In the genomic region with DNA sequence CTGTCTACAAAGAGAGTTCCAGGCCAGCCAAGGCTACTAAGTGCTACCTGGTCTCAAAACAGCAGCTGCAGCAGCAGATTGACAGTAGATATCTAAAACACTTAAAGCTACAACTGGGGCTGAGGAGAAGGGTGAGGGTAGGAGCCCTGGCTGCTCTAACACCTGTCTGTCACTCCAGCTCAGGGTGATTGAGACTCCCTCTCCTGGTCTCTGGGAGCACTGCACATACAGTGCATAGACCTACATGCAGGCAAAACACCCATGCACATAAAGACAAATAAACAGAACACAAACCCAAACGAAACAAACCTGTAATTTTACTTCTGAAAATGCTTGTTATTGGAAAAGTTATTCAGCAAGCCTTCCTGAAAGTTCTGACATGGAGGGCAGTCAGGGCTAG, we compare ENCODE assay signal across 11 mouse cellular contexts.
DNase-seq lines count a peak whose midpoint lies in the region; ATAC-seq and TF ChIP-seq lines count a peak whose summit lies in the region.
"Had no signal": no experiment of that assay in that cellular context is flagged by ENCODE, and none has a peak within 500 bp of the region (broad histone marks: within the 10 kb centered on the region; RNA-seq: fewer than 3 reads in every experiment).

No protein-coding gene starts in this region.

- H3K27me3 ChIP-seq in hindbrain, embryonic 10.5 days (ENCODE audit: insufficient read depth, poor library complexity, severe bottlenecking), result no peaks in the 10 kb centered on the region
- H3K27me3 ChIP-seq in hindbrain, embryonic 16.5 days (replicated peaks; ENCODE audit: control insufficient read depth, insufficient read depth, low read length), result no peaks in the 10 kb centered on the region
- no peaks in the 10 kb centered on the region for H3K27me3 ChIP-seq in CH12.LX (replicated peaks)
- H3K27me3 ChIP-seq: limb, embryonic 15.5 days; stomach, embryonic 15.5 days had no signal

- in situ Hi-C loops in CH12.LX (cut with MboI; ENCODE audit: low pct_ligation_motif_present, low pct_unique_long_range_greater_than_20kb, low sequenced_read_pairs), result no loop called here

- no peak overlapping the region for H3K4me3 ChIP-seq in hindbrain, embryonic 10.5 days
- H3K4me3 ChIP-seq in hindbrain, embryonic 16.5 days (ENCODE audit: low read length), result no peak overlapping the region
- no peak overlapping the region for H3K4me3 ChIP-seq in CH12.LX (replicated peaks in 1 of 3; ENCODE audit: low read depth in 2 of 3, low read length in 2 of 3, poor library complexity in 1 of 3)
- no peak overlapping the region for H3K4me3 ChIP-seq in bone marrow, adult 2 months (replicated peaks; ENCODE audit: control insufficient read depth, low read depth, low read length)
- H3K4me3 ChIP-seq: erythroblast, embryonic 14.5 days; limb, embryonic 15.5 days; stomach, embryonic 15.5 days had no signal

- dilution Hi-C loops in CH12.LX (cut with MboI; ENCODE audit: extremely low pct_ligation_motif_present, extremely low pct_unique_long_range_greater_than_20kb, low sequenced_read_pairs), result no loop called here

- WGBS in hindbrain, embryonic 10.5 days, result 83% methylated on average over 1 of the region's 1 CpGs
- 80% methylated on average over 1 of the region's 1 CpGs for WGBS in hindbrain, embryonic 16.5 days
- WGBS in bone marrow, adult 2 months, result 45% methylated on average over 1 of the region's 1 CpGs

- H3K9ac ChIP-seq in hindbrain, embryonic 16.5 days (ENCODE audit: low read depth, low read length), result no peak overlapping the region
- H3K9ac ChIP-seq in CH12.LX (ENCODE audit: insufficient read depth, low read depth), result no peak overlapping the region
- H3K9ac ChIP-seq: limb, embryonic 15.5 days; stomach, embryonic 15.5 days had no signal

- TF ChIP-seq EP300 in CH12.LX (IDR thresholded peaks at IDR 0.05; ENCODE audit: low read length), result no peak

- peak; percentile 22 for DNase-seq in hindbrain, embryonic 10.5 days (ENCODE audit: low spot score)
- DNase-seq in CH12.LX (ENCODE audit: extremely low read depth), result peak; percentile 47
- DNase-seq in kidney, postnatal 4 days, result peak; percentile 55 to 65
- DNase-seq in spleen, postnatal 4 days (ENCODE audit: low spot score in 2 of 2), result peak; percentile 50 to 77
- DNase-seq in right cerebral cortex, postnatal 36 days (ENCODE audit: low spot score in 2 of 2), result no peak
- DNase-seq in adrenal gland, adult 18-20 months (ENCODE audit: low spot score in 2 of 2), result no peak

- peak; percentile 30 for TF ChIP-seq RAD21 in CH12.LX (IDR thresholded peaks at IDR 0.05; ENCODE audit: low read depth, low read length)

- H3K79me2 ChIP-seq in CH12.LX (replicated peaks; ENCODE audit: control insufficient read depth, extremely low read depth, insufficient read depth, poor library complexity, severe bottlenecking), result no peaks in the 10 kb centered on the region

- ATAC-seq in hindbrain, embryonic 16.5 days, result no peak

- TF ChIP-seq CTCF in CH12.LX (conservative IDR thresholded peaks at IDR 0.05 in 1 of 2, IDR thresholded peaks at IDR 0.05 in 1 of 2; ENCODE audit: low read depth in 2 of 2, low read length in 2 of 2), result peak; percentile 61 to 62; a peak in 3 of 4 replicates
- TF ChIP-seq CTCF in bone marrow, adult 2 months (IDR thresholded peaks at IDR 0.05; ENCODE audit: control insufficient read depth, insufficient read depth, low read length), result peak; percentile 68

- H3K4me2 ChIP-seq in hindbrain, embryonic 16.5 days (ENCODE audit: low read length), result no peak overlapping the region
- H3K4me2 ChIP-seq in CH12.LX (ENCODE audit: insufficient read depth, low read depth, poor library complexity, severe bottlenecking), result no peak overlapping the region
- H3K4me2 ChIP-seq: limb, embryonic 15.5 days; stomach, embryonic 15.5 days had no signal

- TF ChIP-seq POLR2A in CH12.LX (IDR thresholded peaks at IDR 0.05; ENCODE audit: low read depth, low read length), result no peak
- TF ChIP-seq POLR2A in bone marrow, adult 2 months (IDR thresholded peaks at IDR 0.05; ENCODE audit: borderline replicate concordance, control insufficient read depth, low read depth, low read length), result no peak

- H3K27ac ChIP-seq in hindbrain, embryonic 10.5 days, result no peak overlapping the region
- no peak overlapping the region for H3K27ac ChIP-seq in hindbrain, embryonic 16.5 days (ENCODE audit: low read depth, low read length)
- H3K27ac ChIP-seq in CH12.LX (ENCODE audit: insufficient read depth, low read depth), result no peak overlapping the region
- no peak overlapping the region for H3K27ac ChIP-seq in bone marrow, adult 2 months (ENCODE audit: control insufficient read depth, insufficient read depth, low read depth, low read length, poor library complexity)
- H3K27ac ChIP-seq: limb, embryonic 15.5 days; stomach, embryonic 15.5 days had no signal

- H3K36me3 ChIP-seq in hindbrain, embryonic 10.5 days, result peaks cover 100% of the 10 kb centered on the region
- H3K36me3 ChIP-seq in hindbrain, embryonic 16.5 days (ENCODE audit: control insufficient read depth, insufficient read depth, low read length), result peaks cover 39% of the 10 kb centered on the region
- peaks cover 67 to 90% of the 10 kb centered on the region in 2 experiments for H3K36me3 ChIP-seq in CH12.LX (replicated peaks in 1 of 2; ENCODE audit: control insufficient read depth in 1 of 2, insufficient read depth in 1 of 2, low read length in 1 of 2)

- no peaks in the 10 kb centered on the region for H3K4me1 ChIP-seq in hindbrain, embryonic 10.5 days (replicated peaks)
- no peaks in the 10 kb centered on the region for H3K4me1 ChIP-seq in hindbrain, embryonic 16.5 days (ENCODE audit: control insufficient read depth, insufficient read depth, low read depth, low read length)
- no peaks in the 10 kb centered on the region for H3K4me1 ChIP-seq in CH12.LX (ENCODE audit: control insufficient read depth in 1 of 2, insufficient read depth in 2 of 2)
- H3K4me1 ChIP-seq in bone marrow, adult 2 months (ENCODE audit: control insufficient read depth, insufficient read depth, low read length), result no peaks in the 10 kb centered on the region
- H3K4me1 ChIP-seq: limb, embryonic 15.5 days; stomach, embryonic 15.5 days had no signal

- H3K9me3 ChIP-seq in hindbrain, embryonic 10.5 days, result no peaks in the 10 kb centered on the region
- no peaks in the 10 kb centered on the region for H3K9me3 ChIP-seq in hindbrain, embryonic 16.5 days (ENCODE audit: control insufficient read depth, low read length)
- no peaks in the 10 kb centered on the region for H3K9me3 ChIP-seq in CH12.LX (replicated peaks; ENCODE audit: low read length)
- H3K9me3 ChIP-seq: limb, embryonic 15.5 days; stomach, embryonic 15.5 days had no signal

TF ChIP-seq in CH12.LX, 34 proteins besides CTCF, POLR2A, EP300 and RAD21:
- TF ChIP-seq SMC3 (IDR thresholded peaks at IDR 0.05; ENCODE audit: low read depth, low read length), result peak; percentile 50
- TF ChIP-seq RCOR1 (conservative IDR thresholded peaks at IDR 0.05; ENCODE audit: low read depth, low read length), result no peak

Comparison
In these comparisons a context has a peak if more than half of its experiments do, and no peak if none do; other contexts are left out.
1. DNase-seq: peak in hindbrain, embryonic 10.5 days (single experiment), CH12.LX (single experiment), kidney, postnatal 4 days (2 of 2) and spleen, postnatal 4 days (2 of 2); none in right cerebral cortex, postnatal 36 days (0 of 2) and adrenal gland, adult 18-20 months (0 of 2).